Mouse (Mus musculus): ENCODE results near the gene Vnn3. TPM values are rescaled to one million over a fixed set of nuclear protein-coding genes. Genes with fewer than 3 reads are reported as not detected.
A peak's percentile ranks its signal among the peaks of the same experiment; 100 is the strongest.

The Vnn3 gene
- under 1 TPM in 1 of 2 experiments, not detected in 1; 0.21 TPM for total RNA-seq (2021)
- long read RNA-seq, experiment 1, result 0 reads
- long read RNA-seq, experiment 2, result 0 reads

- DNase-seq (ENCODE audit: low spot score in 2 of 2), result no peak
These were observed at the start of gene Vnn3 for GRCm38 (mm10) chr10:23851228-23851912. TSS of gene Vnn3 (plus strand) at chr10:23851462.

GRCm38 (mm10) chr10:23802911-23803310 is 48.4 kb upstream of the Vnn3 start:
- no peak for DNase-seq (ENCODE audit: low spot score in 2 of 2)

GRCm38 (mm10) chr10:23804665-23805064 is 46.6 kb upstream of the Vnn3 start:
- DNase-seq (ENCODE audit: low spot score in 2 of 2), result no peak

GRCm38 (mm10) chr10:23806201-23806600 is 45.1 kb upstream of the Vnn3 start:
- DNase-seq (ENCODE audit: low spot score in 2 of 2), result no peak

- DNase-seq (ENCODE audit: low spot score in 2 of 2), result peak; percentile 65 to 67
These were observed 39.4 kb upstream of the Vnn3 start for GRCm38 (mm10) chr10:23811635-23812437.

- no peak for DNase-seq (ENCODE audit: low spot score in 2 of 2)
These were observed 38.9 kb upstream of the Vnn3 start for GRCm38 (mm10) chr10:23812438-23812759.

GRCm38 (mm10) chr10:23812852-23813766 is 38.2 kb upstream of the Vnn3 start:
- no peak for DNase-seq (ENCODE audit: low spot score in 2 of 2)

GRCm38 (mm10) chr10:23815168-23815567 is 36.1 kb upstream of the Vnn3 start:
- DNase-seq (ENCODE audit: low spot score in 2 of 2), result peak; percentile 81 to 86

GRCm38 (mm10) chr10:23816241-23816640 is 35.0 kb upstream of the Vnn3 start:
- no peak for DNase-seq (ENCODE audit: low spot score in 2 of 2)

- DNase-seq (ENCODE audit: low spot score in 2 of 2), result no peak
These were observed 24.7 kb upstream of the Vnn3 start for GRCm38 (mm10) chr10:23826516-23826915.

- no peak for DNase-seq (ENCODE audit: low spot score in 2 of 2)
These were observed 15.0 kb upstream of the Vnn3 start for GRCm38 (mm10) chr10:23836003-23836964.

GRCm38 (mm10) chr10:23837115-23837514 is 14.1 kb upstream of the Vnn3 start:
- no peak for DNase-seq (ENCODE audit: low spot score in 2 of 2)

GRCm38 (mm10) chr10:23838910-23839309 is 12.4 kb upstream of the Vnn3 start:
- DNase-seq (ENCODE audit: low spot score in 2 of 2), result no peak

- no peak for DNase-seq (ENCODE audit: low spot score in 2 of 2)
These were observed 11.9 kb upstream of the Vnn3 start for GRCm38 (mm10) chr10:23839368-23839767.

GRCm38 (mm10) chr10:23840496-23840895 is 10.8 kb upstream of the Vnn3 start:
- no peak for DNase-seq (ENCODE audit: low spot score in 2 of 2)

- no peak for DNase-seq (ENCODE audit: low spot score in 2 of 2)
These were observed 834 bp downstream of the Vnn3 start for GRCm38 (mm10) chr10:23852096-23852495.

GRCm38 (mm10) chr10:23864362-23865312 is 13.4 kb downstream of the Vnn3 start:
- no peak for DNase-seq (ENCODE audit: low spot score in 2 of 2)

GRCm38 (mm10) chr10:23880695-23881094 is 29.4 kb downstream of the Vnn3 start:
- no peak for DNase-seq (ENCODE audit: low spot score in 2 of 2)

GRCm38 (mm10) chr10:23884910-23885309 is 33.6 kb downstream of the Vnn3 start:
- DNase-seq (ENCODE audit: low spot score in 2 of 2), result no peak
